Mouse (Mus musculus) kidney, embryonic 15.5 days (tissue): ENCODE results near the gene Sulf2. TPM values are rescaled to one million over a fixed set of nuclear protein-coding genes. Genes with fewer than 3 reads are reported as not detected.

Source experiments
- ATAC-seq: fragments of 200-750 bp; cut with Nextera tagmentation; replicated peaks from 2 replicates; pipeline ENCODE4 v1.8.0; 2017; ENCODE audit warnings: moderate TSS enrichment; ENCODE audit not compliant: low FRiP score
- H3K27ac ChIP-seq: fragments of 300-500 bp; sonication (generic); 2 replicates; pipeline ENCODE4 v1.5.1; 2015; ENCODE audit warnings: mild to moderate bottlenecking, inconsistent platforms
- H3K27me3 ChIP-seq: fragments of 300-500 bp; sonication (generic); 2 replicates; pipeline ENCODE4 v1.6.1; 2015; ENCODE audit warnings: inconsistent platforms
- H3K36me3 ChIP-seq: fragments of 300-500 bp; sonication (generic); 2 replicates; pipeline ENCODE4 v1.6.1; 2015; ENCODE audit warnings: inconsistent platforms
- H3K4me1 ChIP-seq: fragments of 300-500 bp; sonication (generic); 2 replicates; pipeline ENCODE4 v1.6.1; 2015; ENCODE audit warnings: inconsistent platforms
- H3K4me2 ChIP-seq: fragments of 300-500 bp; sonication (generic); 2 replicates; pipeline ENCODE4 v1.6.1; 2015; ENCODE audit warnings: moderate library complexity, mild to moderate bottlenecking, inconsistent platforms
- H3K4me3 ChIP-seq: fragments of 300-500 bp; sonication (generic); replicated peaks from 2 replicates; pipeline ENCODE4 v1.5.1; 2015; ENCODE audit warnings: mild to moderate bottlenecking, inconsistent platforms
- H3K9ac ChIP-seq: fragments of 300-500 bp; sonication (generic); 2 replicates; pipeline ENCODE4 v1.6.1; 2015; ENCODE audit warnings: mild to moderate bottlenecking, inconsistent platforms
- H3K9me3 ChIP-seq: fragments of 300-500 bp; sonication (generic); replicated peaks from 2 replicates; pipeline ENCODE4 v1.6.1; 2016; ENCODE audit warnings: inconsistent platforms
- WGBS: fragments of 180-500 bp; shearing (Covaris S2); methylation state at CpG from one replicate; pipeline ENCODE4 v1.1.7; 2015; ENCODE audit warnings: mixed read lengths; 5-methylcytosine and 5-hydroxymethylcytosine counted together
- polyA plus RNA-seq: library from polyadenylated mRNA; unstranded; fragments of >200 nt; fragmentation: Nextera tagmentation; extraction: Ambion mirVana; gene quantifications from 2 replicates; pipeline ENCODE4 v1.2.1, GENCODE M21; 2015

The Sulf2 gene
- polyA plus RNA-seq, 1 experiment from 2014 or later = 65.3 TPM

DNA sequence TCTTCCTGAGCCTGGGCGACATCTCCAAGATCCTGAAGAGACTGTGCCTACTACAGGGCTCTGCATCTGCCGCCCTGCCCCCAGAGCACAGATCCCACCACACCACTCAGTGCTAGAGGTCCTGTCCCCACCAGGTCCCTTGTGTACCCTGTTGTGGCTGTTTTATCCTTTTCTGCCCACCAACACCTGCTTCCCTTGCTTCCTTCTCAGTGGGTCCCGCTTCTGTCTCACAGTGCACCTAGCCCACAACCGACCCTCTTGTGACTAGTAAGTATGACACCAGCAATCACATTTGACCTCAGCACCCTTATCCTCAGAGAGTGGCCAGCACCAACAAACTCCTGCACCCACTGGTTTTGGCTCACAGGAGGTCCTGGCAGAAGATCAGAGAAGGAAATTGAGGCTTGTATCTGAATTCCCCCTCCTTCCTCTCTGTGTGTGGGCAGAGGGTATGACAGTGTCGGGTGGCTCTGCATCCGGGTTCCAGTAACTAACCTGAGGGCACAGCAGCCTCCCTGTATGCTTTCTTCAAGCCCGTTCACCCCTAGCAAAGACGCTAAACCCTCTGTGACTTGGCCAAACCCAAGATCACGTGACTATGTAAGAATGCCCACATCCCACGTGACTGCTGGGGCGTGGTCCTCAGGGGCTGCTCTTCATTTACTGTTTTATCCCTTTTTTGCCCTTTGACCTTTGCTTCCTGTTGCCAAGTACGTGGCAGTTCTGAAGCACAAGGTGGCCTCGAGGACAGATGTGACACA, 29.8 kb downstream of the Sulf2 start:
- H3K27ac ChIP-seq = no peak overlapping the region
- no peak overlapping the region for H3K9ac ChIP-seq
- no peaks in the 10 kb centered on the region for H3K9me3 ChIP-seq
- no peaks in the 10 kb centered on the region for H3K27me3 ChIP-seq
- H3K4me1 ChIP-seq = peaks cover 36% of the 10 kb centered on the region
- no peak; the same call in 1 of the 2 replicates for ATAC-seq
- WGBS = 50% methylated on average over 13 of the region's 13 CpGs
- no peak overlapping the region for H3K4me2 ChIP-seq
- H3K36me3 ChIP-seq = peaks cover 20% of the 10 kb centered on the region; the same call in 1 of the 2 replicates
- no peak overlapping the region for H3K4me3 ChIP-seq

DNA sequence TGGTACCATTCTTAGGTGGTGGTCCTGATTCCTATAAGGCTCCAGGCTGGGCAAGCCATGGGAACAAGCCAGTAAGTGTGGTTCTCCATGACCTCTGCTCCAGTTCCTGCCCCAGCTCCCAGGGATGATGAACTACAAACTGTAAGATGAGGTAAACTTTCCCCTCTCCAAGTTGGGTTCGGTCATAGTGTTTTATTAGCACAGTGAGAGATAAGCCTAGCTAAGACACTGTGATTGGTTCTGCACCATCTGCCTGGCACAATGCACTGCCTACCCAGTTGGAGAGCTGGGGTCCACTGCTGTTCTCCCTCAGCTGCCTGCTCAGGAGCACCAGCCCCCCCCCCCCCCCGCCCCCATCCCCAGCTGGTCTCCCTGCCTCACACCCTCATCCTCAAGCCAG, 30.4 kb downstream of the Sulf2 start:
- Histone ChIP-seq H3K36me3 (peaks cover 13% of the 10 kb centered on the region; the same call in 1 of the 2 replicates), H3K4me2 (no peak overlapping the region), H3K9me3 (no peaks in the 10 kb centered on the region), H3K9ac (no peak overlapping the region), H3K4me1 (peaks cover 35% of the 10 kb centered on the region), H3K27ac (no peak overlapping the region), H3K27me3 (no peaks in the 10 kb centered on the region), H3K4me3 (no peak overlapping the region)
- ATAC-seq = no peak
- WGBS = 69% methylated on average over 1 of the region's 2 CpGs

DNA sequence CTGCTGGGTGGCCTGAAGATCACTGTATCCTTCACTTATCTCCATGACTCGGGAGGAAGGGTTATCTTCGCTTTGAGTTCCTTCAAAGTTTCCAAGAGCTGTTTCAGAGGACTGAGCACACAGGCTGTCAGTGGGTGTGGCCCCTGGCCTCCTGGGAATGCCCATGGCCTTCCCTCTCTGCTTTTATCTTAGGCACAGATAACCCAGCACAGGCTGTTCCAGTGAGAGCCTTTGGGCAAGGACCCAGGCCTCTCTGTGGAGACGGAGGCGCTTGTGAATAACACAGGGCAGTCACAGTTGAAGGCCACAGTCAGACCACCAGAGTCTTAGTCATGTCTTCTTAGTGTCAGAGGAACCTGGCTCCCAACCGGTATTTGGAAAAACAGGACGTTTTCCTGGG, 32.7 kb downstream of the Sulf2 start:
- Histone ChIP-seq H3K36me3 (peaks cover 7% of the 10 kb centered on the region; the same call in 1 of the 2 replicates), H3K9me3 (no peaks in the 10 kb centered on the region), H3K27me3 (no peaks in the 10 kb centered on the region), H3K4me1 (peaks cover 29% of the 10 kb centered on the region), H3K27ac (0 out of 2 replicates have a peak overlapping the region, but pooled peaks have one; percentile 3), H3K4me2 (no peak overlapping the region), H3K4me3 (no peak overlapping the region), H3K9ac (no peak overlapping the region)
- WGBS = 84% methylated on average over 6 of the region's 6 CpGs
- no peak for ATAC-seq

DNA sequence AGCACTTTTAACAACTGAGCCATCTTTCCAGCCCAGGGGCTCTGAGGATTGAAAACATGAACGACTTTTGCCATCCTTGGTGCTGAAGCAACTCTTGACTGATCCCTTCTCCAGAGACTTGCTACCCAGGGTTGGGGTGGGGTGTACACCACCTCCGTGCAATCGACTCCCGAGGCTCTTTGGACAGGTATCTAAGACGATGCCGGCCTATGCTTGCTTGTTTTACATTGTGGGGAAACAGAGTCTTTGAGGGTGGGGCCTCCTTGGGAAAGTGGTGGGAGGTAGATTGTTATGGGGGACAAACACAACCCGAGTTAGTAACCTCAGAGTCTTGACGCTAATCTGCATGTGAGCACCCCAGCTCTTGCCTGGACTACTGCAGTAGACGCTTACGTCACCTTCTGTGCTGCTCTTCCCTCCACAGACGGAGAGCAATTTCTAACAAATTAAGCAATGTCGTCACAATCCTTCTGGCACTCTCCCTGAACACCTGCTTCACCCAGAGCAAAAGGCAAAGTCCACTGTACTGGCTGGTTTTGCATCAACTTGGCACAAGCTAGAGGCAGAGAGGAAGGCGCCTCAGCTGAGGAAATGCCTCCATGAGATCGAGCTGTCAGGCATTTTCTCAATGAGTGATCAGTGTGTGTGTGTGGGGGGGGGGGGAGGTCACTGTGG, 33.6 kb downstream of the Sulf2 start:
- peaks cover 23% of the 10 kb centered on the region for H3K4me1 ChIP-seq
- ATAC-seq = no peak
- WGBS = 83% methylated on average over 14 of the region's 14 CpGs
- H3K27me3 ChIP-seq = no peaks in the 10 kb centered on the region
- no peak overlapping the region for H3K4me2 ChIP-seq
- H3K36me3 ChIP-seq = peaks cover 8% of the 10 kb centered on the region
- no peak overlapping the region for H3K4me3 ChIP-seq
- H3K9me3 ChIP-seq = no peaks in the 10 kb centered on the region
- no peak overlapping the region for H3K9ac ChIP-seq
- no peak overlapping the region for H3K27ac ChIP-seq

DNA sequence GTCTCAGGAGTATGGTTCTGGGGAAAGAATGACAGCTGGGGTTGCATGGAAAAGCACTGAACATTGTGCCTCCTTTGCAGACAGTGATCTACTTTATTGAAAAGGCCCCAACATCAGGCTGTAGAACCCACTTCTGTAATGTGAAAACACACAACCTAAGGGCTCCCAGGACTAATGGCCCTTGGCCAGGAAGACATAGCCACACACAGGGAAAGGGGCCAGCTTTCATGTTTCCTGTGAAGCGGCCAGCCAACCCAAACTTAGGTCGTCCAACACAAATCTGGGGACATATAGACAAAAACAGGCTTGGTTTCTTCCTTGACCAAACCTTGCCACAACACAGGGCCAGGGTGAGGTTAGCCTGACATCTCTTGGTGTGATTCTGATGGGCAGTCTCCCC, 35.5 kb downstream of the Sulf2 start:
- no peak overlapping the region for H3K4me2 ChIP-seq
- WGBS = 78% methylated on average over 2 of the region's 2 CpGs
- peaks cover 23% of the 10 kb centered on the region for H3K4me1 ChIP-seq
- H3K4me3 ChIP-seq = no peak overlapping the region
- no peaks in the 10 kb centered on the region for H3K27me3 ChIP-seq
- no peak for ATAC-seq
- no peaks in the 10 kb centered on the region for H3K9me3 ChIP-seq
- peaks cover 19% of the 10 kb centered on the region for H3K36me3 ChIP-seq
- no peak overlapping the region for H3K9ac ChIP-seq
- no peak overlapping the region for H3K27ac ChIP-seq

DNA sequence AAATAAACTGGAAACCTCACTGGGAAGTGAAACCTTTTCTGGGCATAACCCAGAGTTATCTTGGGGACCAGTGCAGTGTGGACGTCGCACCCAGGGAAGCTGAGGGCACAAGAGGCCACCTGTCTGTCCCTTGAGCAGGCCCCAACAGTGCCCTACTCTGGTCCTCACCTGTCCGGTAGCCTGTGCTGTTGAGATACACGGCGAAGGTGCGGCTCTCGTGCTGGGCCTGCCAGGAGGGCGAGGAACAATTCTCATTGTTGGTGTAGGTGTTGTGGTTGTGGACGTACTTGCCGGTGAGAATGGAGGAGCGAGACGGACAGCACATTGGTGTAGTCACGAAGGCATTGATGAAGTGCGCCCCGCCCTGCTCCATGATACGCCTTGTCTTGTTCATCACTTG, 38.8 kb downstream of the Sulf2 start:
- Histone ChIP-seq H3K36me3 (peaks cover 16% of the 10 kb centered on the region), H3K9ac (no peak overlapping the region), H3K4me1 (peaks cover 30% of the 10 kb centered on the region), H3K27ac (peak overlapping the region; percentile 78), H3K27me3 (no peaks in the 10 kb centered on the region), H3K9me3 (no peaks in the 10 kb centered on the region), H3K4me2 (no peak overlapping the region), H3K4me3 (no peak overlapping the region)
- 90% methylated on average over 16 of the region's 16 CpGs for WGBS
- ATAC-seq = no peak

DNA sequence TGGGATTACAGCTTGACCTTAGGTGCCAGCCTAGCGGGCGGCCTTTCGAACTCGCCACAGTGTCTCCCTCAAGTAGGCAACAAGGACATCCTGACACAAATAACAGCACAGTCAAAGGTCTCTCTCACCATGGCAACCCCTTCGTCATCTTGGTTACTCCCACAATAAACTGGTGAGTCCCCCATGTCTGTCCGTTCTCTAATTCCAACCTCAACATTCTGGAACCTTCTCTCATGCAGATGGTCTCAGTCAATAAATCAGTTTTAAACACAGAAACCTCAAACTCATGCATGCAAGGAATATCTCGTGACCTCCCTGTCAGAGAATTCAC, 39.2 kb downstream of the Sulf2 start:
- Histone ChIP-seq H3K27ac (peak overlapping the region; percentile 78), H3K4me1 (peaks cover 35% of the 10 kb centered on the region), H3K4me2 (no peak overlapping the region), H3K36me3 (peaks cover 16% of the 10 kb centered on the region), H3K9ac (no peak overlapping the region), H3K9me3 (no peaks in the 10 kb centered on the region), H3K4me3 (no peak overlapping the region), H3K27me3 (no peaks in the 10 kb centered on the region)
- ATAC-seq = peak; percentile 41; the same call in 1 of the 2 replicates
- WGBS = 54% methylated on average over 7 of the region's 7 CpGs

DNA sequence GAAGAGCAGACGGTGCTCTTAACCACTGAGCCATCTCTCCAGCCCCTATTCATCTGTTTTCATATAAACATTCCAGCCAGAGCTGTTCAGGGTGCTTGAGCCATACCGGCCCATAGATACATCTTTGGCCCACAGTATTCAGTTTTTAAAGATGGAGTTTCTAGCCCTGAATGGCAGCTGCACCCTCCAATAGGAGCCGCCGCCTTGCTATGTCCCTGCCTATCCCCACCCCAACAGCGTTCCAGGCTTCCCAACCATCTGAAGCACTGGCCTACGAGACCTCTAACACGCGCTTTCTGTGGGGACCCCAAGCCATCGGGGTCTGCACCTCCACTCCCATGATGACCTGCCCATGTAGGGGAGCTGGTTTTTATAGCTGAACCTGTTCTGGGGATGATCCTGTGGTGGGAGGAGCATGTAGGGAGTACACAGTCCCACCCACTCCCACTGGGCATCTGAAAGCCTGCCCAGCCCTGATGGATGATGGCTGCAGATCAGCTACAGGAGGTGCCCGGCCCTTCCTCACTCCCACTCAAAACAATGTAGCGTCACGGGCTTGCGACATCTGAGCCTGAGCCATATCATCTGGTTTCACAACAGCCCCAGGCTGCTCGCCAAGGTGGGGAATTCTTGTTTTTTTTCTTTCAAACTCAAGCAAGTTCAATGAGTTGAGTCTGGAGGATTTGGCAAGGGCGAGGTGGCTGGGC, 39.7 kb downstream of the Sulf2 start:
- H3K4me3 ChIP-seq = no peak overlapping the region
- H3K27me3 ChIP-seq = no peaks in the 10 kb centered on the region
- H3K9me3 ChIP-seq = no peaks in the 10 kb centered on the region
- WGBS = 57% methylated on average over 15 of the region's 15 CpGs
- H3K4me2 ChIP-seq = no peak overlapping the region
- H3K4me1 ChIP-seq = peaks cover 40% of the 10 kb centered on the region
- H3K36me3 ChIP-seq = peaks cover 16% of the 10 kb centered on the region
- H3K9ac ChIP-seq = no peak overlapping the region
- H3K27ac ChIP-seq = peak overlapping the region; percentile 78
- ATAC-seq = peak; percentile 85

DNA sequence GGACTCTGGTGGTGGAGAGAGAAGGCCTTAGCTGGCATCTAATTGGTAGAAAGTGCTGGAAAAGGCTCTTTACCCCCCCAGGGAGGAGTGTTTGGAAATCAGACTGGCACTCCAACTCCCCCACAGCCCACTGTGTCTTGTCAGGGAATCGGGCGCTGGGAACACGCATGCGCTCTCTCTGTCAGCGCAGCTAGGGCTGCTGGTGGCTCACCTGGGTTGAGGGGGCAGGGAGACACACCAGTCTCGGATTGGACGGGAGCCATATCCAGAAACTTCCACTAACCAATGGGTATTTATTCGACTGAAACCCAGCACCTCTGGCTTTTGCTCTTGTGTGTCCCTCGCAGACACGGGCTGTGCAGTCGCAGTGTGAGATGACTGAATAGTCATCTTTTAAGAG, 42.5 kb downstream of the Sulf2 start:
- no peak for ATAC-seq
- Histone ChIP-seq H3K9ac (no peak overlapping the region), H3K36me3 (peaks cover 12% of the 10 kb centered on the region; the same call in 1 of the 2 replicates), H3K27ac (no peak overlapping the region), H3K4me3 (no peak overlapping the region), H3K4me2 (no peak overlapping the region), H3K27me3 (no peaks in the 10 kb centered on the region), H3K9me3 (no peaks in the 10 kb centered on the region), H3K4me1 (peaks cover 46% of the 10 kb centered on the region)
- WGBS = 91% methylated on average over 11 of the region's 11 CpGs

DNA sequence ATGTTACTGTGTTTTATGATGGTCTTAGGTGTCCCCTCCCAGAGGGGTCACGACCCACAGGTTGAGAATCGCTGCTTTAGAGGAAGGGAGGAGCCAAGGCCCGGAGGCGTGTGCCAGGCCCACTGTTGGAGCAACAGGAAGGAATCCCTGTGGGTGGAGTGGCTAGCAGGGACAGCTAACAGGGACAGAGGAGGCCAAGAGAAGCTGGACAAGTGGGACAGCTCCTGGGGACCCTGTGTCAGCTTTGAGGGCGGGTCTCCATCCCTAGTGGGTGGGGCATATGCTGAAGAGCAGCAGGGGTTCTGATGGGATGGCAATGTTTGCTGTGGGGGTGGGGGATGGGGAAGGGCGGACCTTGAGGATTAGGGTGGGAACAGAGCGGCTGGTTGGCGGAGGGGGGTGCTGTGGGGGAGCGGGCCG, 43.6 kb downstream of the Sulf2 start:
- 47% methylated on average over 10 of the region's 10 CpGs for WGBS
- no peak for ATAC-seq
- H3K4me1 ChIP-seq = peaks cover 46% of the 10 kb centered on the region

DNA sequence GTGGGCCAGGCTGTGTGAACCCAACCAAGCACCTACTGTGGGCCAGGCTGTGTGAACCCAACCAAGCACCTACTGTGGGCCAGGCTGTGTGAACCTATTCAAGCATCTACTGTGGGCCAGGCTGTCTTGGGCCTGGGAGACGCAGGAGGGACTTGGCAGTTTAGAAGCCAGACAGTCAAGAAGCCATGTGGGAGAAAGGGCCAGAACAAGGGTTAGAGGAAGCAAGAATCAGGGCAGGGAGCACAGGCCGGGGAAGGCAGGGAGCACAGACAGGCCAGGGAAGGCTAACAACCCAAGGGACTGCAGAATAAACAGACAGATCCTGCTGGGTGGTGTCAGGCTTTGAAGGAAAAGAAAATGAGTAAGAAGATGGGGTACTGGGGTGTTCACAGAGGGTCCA, 44.2 kb downstream of the Sulf2 start:
- WGBS = 57% methylated on average over 2 of the region's 2 CpGs
- Histone ChIP-seq H3K36me3 (peaks cover 11% of the 10 kb centered on the region; the same call in 1 of the 2 replicates), H3K27me3 (no peaks in the 10 kb centered on the region), H3K9ac (no peak overlapping the region), H3K4me1 (peaks cover 40% of the 10 kb centered on the region), H3K9me3 (no peaks in the 10 kb centered on the region), H3K27ac (0 out of 2 replicates have a peak overlapping the region, but pooled peaks have one; percentile 43), H3K4me2 (no peak overlapping the region), H3K4me3 (no peak overlapping the region)
- ATAC-seq = no peak

More for the DNA sequence above, 43.6 kb downstream of the Sulf2 start:
- H3K4me3 ChIP-seq = no peak overlapping the region
- H3K9ac ChIP-seq = no peak overlapping the region
- no peaks in the 10 kb centered on the region for H3K27me3 ChIP-seq
- no peak overlapping the region for H3K27ac ChIP-seq
- H3K36me3 ChIP-seq = peaks cover 15% of the 10 kb centered on the region; the same call in 1 of the 2 replicates
- no peaks in the 10 kb centered on the region for H3K9me3 ChIP-seq
- H3K4me2 ChIP-seq = no peak overlapping the region

DNA sequence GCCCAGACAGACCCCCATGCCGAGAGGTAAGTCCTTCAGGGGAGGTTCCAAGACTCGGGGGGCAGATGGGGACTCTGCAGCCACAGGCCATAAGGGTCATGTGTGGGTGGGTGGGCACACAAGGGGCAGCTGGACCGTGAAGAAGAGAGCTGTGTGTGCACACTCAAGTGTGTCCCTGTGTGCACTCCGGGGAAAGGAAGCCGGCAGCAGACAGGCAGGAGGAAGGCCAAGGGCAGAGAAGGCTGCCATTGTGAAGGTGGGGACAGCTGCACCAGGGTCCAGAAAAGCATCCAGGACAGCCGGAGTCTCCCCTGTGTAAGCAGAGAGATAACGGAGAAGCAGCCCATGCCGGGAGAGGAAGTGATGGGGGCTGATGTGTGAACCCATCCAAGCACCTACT, 44.7 kb downstream of the Sulf2 start:
- 54% methylated on average over 8 of the region's 8 CpGs for WGBS
- 0 out of 2 replicates have a peak overlapping the region, but pooled peaks have one; percentile 43 for H3K27ac ChIP-seq
- H3K27me3 ChIP-seq = no peaks in the 10 kb centered on the region
- H3K4me2 ChIP-seq = no peak overlapping the region
- no peak overlapping the region for H3K9ac ChIP-seq
- H3K9me3 ChIP-seq = no peaks in the 10 kb centered on the region
- H3K4me1 ChIP-seq = peaks cover 38% of the 10 kb centered on the region
- peaks cover 7% of the 10 kb centered on the region; the same call in 1 of the 2 replicates for H3K36me3 ChIP-seq
- H3K4me3 ChIP-seq = no peak overlapping the region
- ATAC-seq = no peak; the same call in 1 of the 2 replicates
